Mouse (Mus musculus): ENCODE data around the gene Nrros. TPM values are rescaled to one million over a fixed set of nuclear protein-coding genes. Genes with fewer than 3 reads are reported as not detected.

Gene Nrros
- total RNA-seq, 2 experiments from 2014 or later: 7.5 to 9.2 TPM

Other genes with a start within 250 kb of the Nrros start
- gene Pigz, start 231.7 kb downstream of the Nrros start, total RNA-seq (2021): 10 to 100 TPM; 18.6 to 35.3 TPM
- gene 0610012G03Rik, start 217.1 kb downstream of the Nrros start, total RNA-seq (2021): 10 to 100 TPM; 39.7 to 51.9 TPM
- gene Ncbp2, start 217.1 kb downstream of the Nrros start, total RNA-seq (2021): 10 to 100 TPM; 47.7 to 49.7 TPM
- gene Senp5, start 162.3 kb downstream of the Nrros start, total RNA-seq (2021): 10 to 100 TPM; 45.8 to 49.3 TPM
- 10 to 100 TPM; 24.1 to 25.3 TPM for gene Pak2, start 86.3 kb downstream of the Nrros start, total RNA-seq (2021)
- 10 to 100 TPM; 25.8 to 27.8 TPM for gene Pigx, start 65.9 kb downstream of the Nrros start, total RNA-seq (2021)
- 10 to 100 TPM; 71.0 to 72.1 TPM for gene Cep19, start 65.8 kb downstream of the Nrros start, total RNA-seq (2021)
- gene Bex6, start 14.2 kb upstream of the Nrros start, total RNA-seq (2021): not detected
- gene Fbxo45, start 81.6 kb upstream of the Nrros start, total RNA-seq (2021): 10 to 100 TPM; 48.7 to 49.2 TPM
- gene Wdr53, start 81.6 kb upstream of the Nrros start, total RNA-seq (2021): 10 to 100 TPM; 12.2 to 14.4 TPM
- not detected for gene Smco1, start 105.9 kb upstream of the Nrros start, total RNA-seq (2021)
- gene Rnf168, start 111.9 kb upstream of the Nrros start, total RNA-seq (2021): 10 to 100 TPM; 24.8 to 29.8 TPM
- gene Ubxn7, start 166.7 kb upstream of the Nrros start, total RNA-seq (2021): 10 to 100 TPM; 47.4 to 57.4 TPM
- not detected for gene Tm4sf19, start 234.9 kb upstream of the Nrros start, total RNA-seq (2021)